Mouse (Mus musculus): Measurements from ENCODE around the gene Sap18. TPM values are rescaled to one million over a fixed set of nuclear protein-coding genes. Genes with fewer than 3 reads are reported as not detected.
"Not testable (repeated sequence)": the region's sequence is repeated elsewhere in the genome, so short reads cannot be mapped to it uniquely, and the experiment has no call there.

The Sap18 gene
- polyA plus RNA-seq, 1 experiment from 2014 or later, result 25.4 TPM

DNA sequence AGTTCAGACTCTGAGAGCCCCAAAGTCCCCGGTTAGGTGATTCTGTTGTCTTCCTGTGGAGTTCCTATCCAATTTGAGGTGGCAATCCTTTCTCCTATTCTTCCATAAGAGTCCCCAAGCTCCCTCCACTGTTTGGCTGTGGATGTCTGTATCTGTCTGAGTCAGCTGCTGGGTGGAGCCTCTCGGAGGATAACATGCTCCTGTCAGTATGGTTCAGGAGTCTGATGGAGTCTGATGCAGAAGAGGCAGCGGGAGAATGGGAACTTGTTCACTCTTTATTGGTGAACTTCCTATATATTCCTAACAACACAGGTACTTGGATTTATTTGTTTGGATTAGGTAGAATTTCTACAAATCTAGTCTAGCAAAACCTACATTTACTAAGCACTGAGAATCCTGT lies 46.6 kb downstream of the Sap18 start:
- Histone ChIP-seq H3K4me2 (no peak overlapping the region), H3K9ac (no peak overlapping the region), H3K27ac (no peak overlapping the region), H3K4me3 (no peak overlapping the region), H3K36me3 (replicated peaks) (peaks cover 20% of the 10 kb centered on the region), H3K9me3 (no peaks in the 10 kb centered on the region), H3K27me3 (replicated peaks) (no peaks in the 10 kb centered on the region), H3K4me1 (no peaks in the 10 kb centered on the region)
- 91% methylated on average over 3 of the region's 3 CpGs for WGBS
- ATAC-seq (replicated peaks), result no peak

DNA sequence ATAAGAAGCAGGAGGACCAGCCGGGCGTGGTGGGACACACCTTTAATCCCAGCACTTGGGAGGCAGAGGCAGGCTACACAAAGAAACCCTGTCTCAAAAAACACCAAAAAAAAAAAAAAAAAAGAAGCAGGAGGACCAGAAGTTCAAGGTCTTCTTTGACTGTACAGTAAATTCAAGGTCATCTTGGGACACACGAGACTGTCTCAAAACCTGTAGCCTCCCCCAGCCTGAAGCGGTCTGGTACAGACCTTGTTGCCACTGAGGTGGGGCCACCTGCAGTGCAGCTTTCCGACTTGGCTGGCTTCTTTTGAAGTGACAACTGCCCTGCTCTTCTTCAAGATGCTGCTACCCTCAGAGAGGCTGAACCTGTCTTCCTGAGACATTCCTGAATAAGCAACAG lies 50.1 kb downstream of the Sap18 start:
- H3K27ac ChIP-seq; H3K27me3 ChIP-seq (replicated peaks); ATAC-seq (replicated peaks); H3K4me1 ChIP-seq; H3K4me2 ChIP-seq; H3K9me3 ChIP-seq; H3K4me3 ChIP-seq; H3K9ac ChIP-seq: not testable (repeated sequence)
- H3K36me3 ChIP-seq (replicated peaks), result peaks cover 22% of the 10 kb centered on the region
- WGBS, result 82% methylated on average over 5 of the region's 5 CpGs

DNA sequence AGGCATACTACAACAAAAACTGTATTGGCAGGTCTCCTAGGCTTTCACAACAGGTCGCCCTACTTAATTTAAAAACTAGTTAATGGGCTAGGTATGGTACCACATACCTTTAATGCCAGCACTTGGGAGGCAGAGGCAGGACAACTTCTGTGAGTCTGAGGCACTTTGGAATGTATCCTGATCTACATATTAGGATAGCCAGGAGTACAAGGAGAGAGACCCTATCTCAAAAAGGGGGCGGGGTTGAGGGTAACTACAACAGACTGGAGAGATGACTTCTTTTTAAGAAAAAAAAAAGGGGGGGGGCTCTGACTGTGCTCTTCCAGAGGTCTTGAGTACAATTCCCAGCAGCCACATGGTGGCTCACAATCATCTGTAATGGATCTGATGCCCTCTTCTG lies 50.7 kb downstream of the Sap18 start:
- WGBS, result 93% methylated on average over 2 of the region's 2 CpGs
- Histone ChIP-seq H3K4me3 (no peak overlapping the region), H3K9me3 (no peaks in the 10 kb centered on the region), H3K27me3 (replicated peaks) (no peaks in the 10 kb centered on the region), H3K4me2 (no peak overlapping the region), H3K36me3 (replicated peaks) (peaks cover 23% of the 10 kb centered on the region), H3K4me1 (no peaks in the 10 kb centered on the region), H3K9ac (no peak overlapping the region), H3K27ac (no peak overlapping the region)
- ATAC-seq (replicated peaks), result no peak

DNA sequence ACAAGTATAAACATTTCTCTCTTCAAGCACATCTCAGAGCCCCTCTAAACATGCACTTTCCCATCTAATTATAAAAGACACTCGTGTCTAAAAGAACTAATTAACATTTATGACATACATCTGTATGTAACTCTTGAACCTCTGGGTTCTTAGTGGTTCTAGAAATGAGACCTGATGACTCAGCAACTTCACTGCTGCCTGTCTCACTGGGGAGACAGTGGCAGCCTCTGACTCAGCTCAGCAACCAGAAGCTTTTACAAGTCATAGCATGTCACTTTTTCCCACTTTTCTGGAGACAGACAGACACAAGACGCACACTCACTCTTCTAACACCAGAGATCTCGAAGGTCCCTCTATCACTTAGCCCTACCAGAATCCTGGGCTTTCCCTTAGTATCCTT lies 52.4 kb downstream of the Sap18 start:
- Histone ChIP-seq H3K9me3 (no peaks in the 10 kb centered on the region), H3K4me2 (no peak overlapping the region), H3K9ac (no peak overlapping the region), H3K36me3 (replicated peaks) (peaks cover 11% of the 10 kb centered on the region; the same call in 1 of the 2 replicates), H3K4me3 (no peak overlapping the region), H3K27ac (no peak overlapping the region), H3K27me3 (replicated peaks) (no peaks in the 10 kb centered on the region), H3K4me1 (no peaks in the 10 kb centered on the region)
- no peak for ATAC-seq (replicated peaks)
- 91% methylated on average over 3 of the region's 3 CpGs for WGBS

DNA sequence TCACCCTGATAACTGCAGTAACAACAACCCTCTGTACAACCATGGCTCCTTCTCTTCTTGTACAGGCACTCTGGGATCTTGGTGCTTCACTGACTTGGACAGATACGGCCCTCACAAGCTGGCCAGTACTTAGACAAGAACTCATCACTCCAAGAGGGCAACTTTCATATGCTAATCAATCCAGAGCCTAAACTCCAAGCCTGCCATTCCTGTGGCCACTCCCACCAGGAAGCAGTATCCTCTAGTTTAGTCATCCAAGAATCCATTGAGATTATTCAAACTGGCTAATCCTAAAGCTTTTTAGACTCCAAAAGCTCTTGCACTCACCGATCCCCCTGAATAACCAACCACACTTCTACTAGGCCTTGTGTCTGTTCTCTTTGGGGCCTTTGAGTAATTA lies 55.0 kb downstream of the Sap18 start:
- Histone ChIP-seq H3K27ac (no peak overlapping the region), H3K4me3 (no peak overlapping the region), H3K9me3 (no peaks in the 10 kb centered on the region), H3K4me1 (no peaks in the 10 kb centered on the region), H3K4me2 (no peak overlapping the region), H3K36me3 (replicated peaks) (peaks cover 10% of the 10 kb centered on the region; the same call in 1 of the 2 replicates), H3K27me3 (replicated peaks) (no peaks in the 10 kb centered on the region), H3K9ac (no peak overlapping the region)
- no peak for ATAC-seq (replicated peaks)
- WGBS, result 50% methylated on average over 2 of the region's 2 CpGs

DNA sequence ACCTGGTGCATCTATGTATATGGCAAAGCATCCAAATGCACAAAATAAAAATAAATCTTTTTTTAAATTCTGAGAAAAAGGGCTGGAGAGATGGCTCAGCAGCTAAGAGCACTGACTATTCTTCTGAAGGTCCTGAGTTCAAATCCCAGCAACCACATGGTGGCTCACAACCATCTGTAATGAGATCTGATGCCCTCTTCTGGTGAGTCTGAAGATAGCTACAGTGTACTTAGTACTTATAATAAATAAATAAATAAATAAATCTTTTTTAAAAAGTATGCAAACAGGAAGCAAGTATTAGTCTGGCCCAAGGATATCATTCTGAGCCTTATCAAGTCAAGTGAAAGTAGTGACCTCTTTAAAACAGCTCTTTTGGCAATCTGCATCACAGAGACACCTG lies 58.1 kb downstream of the Sap18 start:
- not testable (repeated sequence) for ATAC-seq (replicated peaks); H3K4me1 ChIP-seq; H3K4me2 ChIP-seq; H3K9me3 ChIP-seq; H3K27ac ChIP-seq; H3K9ac ChIP-seq; H3K27me3 ChIP-seq (replicated peaks); H3K4me3 ChIP-seq
- H3K36me3 ChIP-seq (replicated peaks), result peaks cover 10% of the 10 kb centered on the region; the same call in 1 of the 2 replicates

Small RNA genes lying within 50 kb of the gene (microRNA-seq; reads per million reads assigned to microRNA genes)
- gene Mir3077, result 0.55 reads per million

Other genes starting within 250 kb of the Sap18 start
- 87.8 and 89.4 TPM in 2 replicates for gene Eef1akmt1, start 226.6 kb upstream of the Sap18 start, polyA plus RNA-seq (2015; fragmentation: Nextera tagmentation; extraction: Ambion mirVana)
- 12.9 and 13.1 TPM in 2 replicates for gene Xpo4, start 132.8 kb upstream of the Sap18 start, polyA plus RNA-seq (2015; fragmentation: Nextera tagmentation; extraction: Ambion mirVana)
- gene Gm49361, start 52.1 kb upstream of the Sap18 start, polyA plus RNA-seq (2015; fragmentation: Nextera tagmentation; extraction: Ambion mirVana), result not detected in 2 replicates
- gene Lats2, start 39.8 kb upstream of the Sap18 start, polyA plus RNA-seq (2015; fragmentation: Nextera tagmentation; extraction: Ambion mirVana), result 7.6 TPM in 2 replicates
- 6.2 and 6.9 TPM in 2 replicates for gene Ska3, start 28.0 kb downstream of the Sap18 start, polyA plus RNA-seq (2015; fragmentation: Nextera tagmentation; extraction: Ambion mirVana)
- gene Mrpl57, start 28.1 kb downstream of the Sap18 start, polyA plus RNA-seq (2015; fragmentation: Nextera tagmentation; extraction: Ambion mirVana), result 128 and 132 TPM in 2 replicates
- gene Zdhhc20, start 92.1 kb downstream of the Sap18 start, polyA plus RNA-seq (2015; fragmentation: Nextera tagmentation; extraction: Ambion mirVana), result 37.4 and 41.3 TPM in 2 replicates
- gene Micu2, start 201.1 kb downstream of the Sap18 start, polyA plus RNA-seq (2015; fragmentation: Nextera tagmentation; extraction: Ambion mirVana), result 69.3 and 70.7 TPM in 2 replicates

Data from midbrain, embryonic 15.5 days (tissue).